Mouse (Mus musculus) CH12.LX (cell line): ENCODE measurements around the gene Cnksr1.

Experiments
- BHLHE40 ChIP-seq: IDR thresholded peaks from 2 replicates; pipeline ENCODE4 v1.6.1; 2011; ENCODE audit warnings: mild to moderate bottlenecking, low read depth, low read length, improper control_type of control experiment
- CTCF ChIP-seq, 2 experiments: IDR thresholded peaks in 1 of 2; conservative IDR thresholded peaks in 1 of 2; 2 replicates each; pipeline ENCODE4 v1.5.1; 2011 to 2012; ENCODE audit warnings: low read depth in 2 of 2, low read length in 2 of 2, improper control_type of control experiment in 1 of 2, inconsistent platforms in 1 of 2, mild to moderate bottlenecking in 1 of 2, moderate library complexity in 1 of 2
- ELF1 ChIP-seq: IDR thresholded peaks from 2 replicates; pipeline ENCODE4 v1.6.1; 2014; ENCODE audit warnings: low read depth, mild to moderate bottlenecking, inconsistent platforms, low read length, improper control_type of control experiment
- JUN ChIP-seq: IDR thresholded peaks from 2 replicates; pipeline ENCODE4 v1.6.1; 2011; ENCODE audit warnings: low read depth, mild to moderate bottlenecking, low read length, improper control_type of control experiment, moderate library complexity; ENCODE audit not compliant: insufficient read depth
- JUND ChIP-seq: conservative IDR thresholded peaks from 2 replicates; pipeline ENCODE4 v1.6.1; 2011; ENCODE audit warnings: low read depth, low read length, improper control_type of control experiment
- MYC ChIP-seq: IDR thresholded peaks from 2 replicates; pipeline ENCODE4 v1.6.1; 2011; ENCODE audit warnings: low read depth, mild to moderate bottlenecking, improper control_type of control experiment, low read length
- POLR2A ChIP-seq: IDR thresholded peaks from 2 replicates; pipeline ENCODE4 v1.6.1; 2011; ENCODE audit warnings: low read depth, mild to moderate bottlenecking, improper control_type of control experiment, low read length
- TCF12 ChIP-seq: IDR thresholded peaks from 2 replicates; pipeline ENCODE4 v1.6.1; 2014; ENCODE audit warnings: low read depth, mild to moderate bottlenecking, inconsistent platforms, low read length, improper control_type of control experiment
- UBTF ChIP-seq: IDR thresholded peaks from 2 replicates; pipeline ENCODE4 v1.6.1; 2012; ENCODE audit warnings: low read depth, mild to moderate bottlenecking, inconsistent platforms, low read length, improper control_type of control experiment, moderate library complexity
- ZKSCAN1 ChIP-seq: IDR thresholded peaks from 2 replicates; pipeline ENCODE4 v1.6.1; 2012; ENCODE audit warnings: low read depth, inconsistent platforms, low read length, improper control_type of control experiment, borderline replicate concordance

DNA sequence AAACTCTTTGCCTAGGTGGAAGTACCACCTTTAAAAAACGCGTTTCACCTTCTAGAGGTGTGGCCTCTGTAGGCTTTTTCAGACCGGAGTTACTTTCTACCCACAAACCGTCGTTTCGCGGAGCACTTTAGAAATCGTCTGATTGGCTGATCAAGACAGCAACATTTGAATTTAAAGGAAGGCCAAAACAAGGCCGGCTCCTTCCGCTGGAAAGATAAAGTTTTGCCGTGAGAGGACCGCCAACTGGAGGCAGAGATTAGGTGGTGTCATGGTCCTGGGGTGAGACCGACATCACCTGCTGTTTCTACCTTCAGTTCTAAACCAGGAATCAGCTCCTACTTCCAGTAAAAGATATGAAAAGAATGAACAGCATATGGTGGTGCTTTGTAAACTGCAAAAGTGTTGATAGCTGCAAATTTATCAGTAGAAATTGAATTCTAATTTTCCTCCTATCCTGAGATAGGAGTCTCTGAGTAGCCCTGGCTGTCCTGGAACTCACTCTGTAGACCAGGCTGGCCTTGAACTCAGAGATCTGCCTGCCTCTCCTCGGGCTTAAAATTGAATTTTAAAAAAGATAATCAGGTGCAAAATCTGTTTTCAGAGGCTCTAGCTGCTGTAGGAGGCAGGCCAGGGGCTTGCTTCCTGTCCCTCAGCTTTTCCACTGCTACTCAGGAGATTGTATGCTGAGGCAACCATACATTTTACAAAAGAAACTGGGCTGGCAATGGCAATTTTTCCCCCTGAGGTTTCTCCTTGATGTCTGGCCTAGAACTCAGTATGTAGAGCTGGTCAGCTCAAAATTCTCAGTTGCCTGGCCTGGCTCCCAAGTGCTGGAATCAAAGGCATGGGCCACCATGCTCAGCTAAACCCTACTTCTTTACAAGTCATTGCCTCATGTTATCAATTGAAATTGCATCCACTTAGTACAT lies 35.5 kb upstream of the Cnksr1 start:
- no peak for TF ChIP-seq BHLHE40
- peak; percentile 81 for TF ChIP-seq POLR2A
- TF ChIP-seq UBTF: no peak
- TF ChIP-seq CTCF (conservative IDR thresholded peaks at IDR 0.05 in 1 of 2, IDR thresholded peaks at IDR 0.05 in 1 of 2; ENCODE audit: low read depth in 2 of 2, low read length in 2 of 2): no peak; a peak in 1 of 4 replicates
- peak; percentile 58 for TF ChIP-seq ELF1
- TF ChIP-seq TCF12: no peak; the same call in 1 of the 2 replicates
- TF ChIP-seq MYC: no peak
- TF ChIP-seq ZKSCAN1: no peak
- TF ChIP-seq JUN: no peak
- no peak for TF ChIP-seq JUND
